Mouse (Mus musculus) liver, postnatal 0 days (tissue): ENCODE measurements at regions not wholly inside any gene's neighbourhood (a gene's known extent, or its start where the extent isn't known, plus 50 kb on each side); places are given as distances from the start of the nearest gene placed in this dataset.

Experiments used
- ATAC-seq: fragments of 200-750 bp; cut with Nextera tagmentation; 2 replicates; pipeline ENCODE4 v1.8.0; 2017; ENCODE audit warnings: mild to moderate bottlenecking, moderate library complexity
- DNase-seq: peaks from one replicate; pipeline ENCODE4 v3.0.0-alpha.2; 2016
- H3K27ac ChIP-seq: fragments of 300-500 bp; sonication (generic); 2 replicates; pipeline ENCODE4 v1.5.1; 2014; ENCODE audit warnings: antibody characterized with exemption, moderate library complexity, mild to moderate bottlenecking, low read depth
- H3K27me3 ChIP-seq: fragments of 300-500 bp; sonication (generic); 2 replicates; pipeline ENCODE4 v1.6.1; 2014; ENCODE audit warnings: low read length, control low read depth, mixed read lengths; ENCODE audit not compliant: insufficient read depth
- H3K36me3 ChIP-seq: fragments of 300-500 bp; sonication (generic); replicated peaks from 2 replicates; pipeline ENCODE4 v1.6.1; 2014; ENCODE audit warnings: mild to moderate bottlenecking, control low read depth, low read length, moderate library complexity, mixed read lengths; ENCODE audit not compliant: insufficient read depth
- H3K4me1 ChIP-seq: fragments of 300-500 bp; sonication (generic); 2 replicates; pipeline ENCODE4 v1.6.1; 2014; ENCODE audit warnings: antibody characterized with exemption, mild to moderate bottlenecking, control low read depth; ENCODE audit not compliant: insufficient read depth
- H3K4me2 ChIP-seq: fragments of 300-500 bp; sonication (generic); 2 replicates; pipeline ENCODE4 v1.6.1; 2014; ENCODE audit warnings: low read depth, mild to moderate bottlenecking, low read length, moderate library complexity, mixed read lengths
- H3K4me3 ChIP-seq: fragments of 300-500 bp; sonication (generic); 2 replicates; pipeline ENCODE4 v1.5.1; 2014; ENCODE audit warnings: low read depth, low read length
- H3K9ac ChIP-seq: fragments of 300-500 bp; sonication (generic); replicated peaks from 2 replicates; pipeline ENCODE4 v1.6.1; 2014; ENCODE audit warnings: mild to moderate bottlenecking, moderate library complexity
- H3K9me3 ChIP-seq: fragments of 300-500 bp; sonication (generic); 2 replicates; pipeline ENCODE4 v1.6.1; 2016; ENCODE audit warnings: mild to moderate bottlenecking, control low read depth, low read length, mixed read lengths
- CTCF ChIP-seq: sonication (generic); IDR thresholded peaks from 2 replicates; pipeline ENCODE4 v1.5.1; 2016; ENCODE audit warnings: antibody characterized with exemption, low read depth
- EP300 ChIP-seq: IDR thresholded peaks from 2 replicates; pipeline ENCODE4 v1.6.1; 2016; ENCODE audit warnings: antibody characterized with exemption, low read depth, mild to moderate bottlenecking
- WGBS: fragments of 180-500 bp; shearing (Covaris S2); extraction: QIAGEN DNeasy Blood & Tissue Kit; methylation state at CpG from one replicate; pipeline ENCODE4 v1.1.7; 2014; ENCODE audit not compliant: insufficient replicate concordance; 5-methylcytosine and 5-hydroxymethylcytosine counted together

DNA sequence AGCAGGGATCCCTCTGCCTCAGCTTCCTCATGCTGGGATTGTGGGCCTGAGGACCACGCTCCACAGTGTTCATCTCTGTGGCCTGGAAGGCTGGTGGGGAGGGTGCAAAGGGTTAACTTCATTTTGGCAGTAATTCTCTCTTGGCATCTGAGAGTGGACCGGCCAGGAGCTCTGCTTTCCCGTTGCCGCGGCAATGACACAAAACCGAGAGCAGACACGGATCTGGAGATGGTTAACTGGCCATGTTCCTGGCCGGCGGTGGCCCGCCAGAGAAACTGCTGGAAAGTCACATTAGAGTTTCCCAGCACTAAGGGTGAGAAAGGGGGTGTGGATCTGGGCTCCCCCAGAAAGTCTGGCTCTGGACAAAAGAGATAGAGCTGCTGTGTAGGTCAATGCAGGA, 89.8 kb upstream of the Haao start:
- 73% methylated on average over 10 of the region's 10 CpGs for WGBS
- Histone ChIP-seq H3K36me3 (no peaks in the 10 kb centered on the region), H3K4me1 (peaks cover 9% of the 10 kb centered on the region), H3K27me3 (no peaks in the 10 kb centered on the region), H3K9me3 (no peaks in the 10 kb centered on the region), H3K27ac (no peak overlapping the region), H3K4me3 (no peak overlapping the region), H3K9ac (no peak overlapping the region), H3K4me2 (no peak overlapping the region)
- TF ChIP-seq CTCF = no peak
- TF ChIP-seq EP300 = no peak
- no peak for ATAC-seq
- no peak for DNase-seq

DNA sequence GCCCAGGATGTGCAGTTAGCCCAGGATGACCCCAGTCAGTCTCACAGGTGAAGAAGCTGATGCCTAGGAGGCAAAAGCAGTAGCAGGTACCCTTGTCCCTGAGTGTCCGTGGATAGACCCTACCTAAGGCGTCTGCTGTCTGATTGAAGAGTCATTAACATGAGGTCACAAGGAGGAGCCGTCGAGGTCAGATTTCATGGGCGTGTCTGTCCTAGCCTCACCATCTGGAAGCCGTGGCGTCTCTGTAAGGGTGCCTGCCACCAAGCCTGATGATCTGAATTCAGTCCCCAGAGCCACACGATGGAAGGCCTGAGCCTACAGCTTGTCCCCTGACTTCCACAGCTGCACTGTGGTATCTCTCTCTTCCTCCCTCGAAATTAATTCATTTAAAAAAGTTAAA, 88.9 kb upstream of the Haao start:
- no peaks in the 10 kb centered on the region for H3K27me3 ChIP-seq
- peaks cover 9% of the 10 kb centered on the region for H3K4me1 ChIP-seq
- WGBS = 71% methylated on average over 9 of the region's 9 CpGs
- H3K36me3 ChIP-seq = no peaks in the 10 kb centered on the region
- H3K9me3 ChIP-seq = no peaks in the 10 kb centered on the region
- H3K4me3 ChIP-seq = no peak overlapping the region
- DNase-seq (no peak), ATAC-seq (no peak)
- no peak overlapping the region for H3K9ac ChIP-seq
- H3K4me2 ChIP-seq = no peak overlapping the region
- no peak overlapping the region for H3K27ac ChIP-seq
- TF ChIP-seq CTCF (no peak), EP300 (no peak)

DNA sequence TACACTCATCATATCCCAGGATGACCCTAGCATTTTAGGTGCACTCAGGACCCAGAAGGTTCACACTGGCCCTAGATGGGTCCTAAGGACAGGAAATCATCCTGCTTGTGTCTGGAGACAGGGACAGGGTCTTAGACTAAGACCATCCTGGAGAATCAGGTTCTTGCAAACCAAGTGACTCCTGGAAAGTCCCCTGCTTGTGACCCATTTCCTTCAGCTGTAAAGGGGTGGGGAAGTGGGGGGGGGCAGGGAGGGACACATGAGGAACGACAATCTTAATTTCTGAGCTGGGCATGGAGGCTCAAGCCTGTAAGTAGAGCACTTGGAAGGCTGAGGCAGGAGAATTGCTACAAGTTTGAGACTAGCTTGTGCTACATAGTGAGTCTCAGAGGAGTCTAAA, 88.2 kb upstream of the Haao start:
- DNase-seq (no peak), ATAC-seq (no peak)
- TF ChIP-seq CTCF = no peak
- TF ChIP-seq EP300 = no peak
- Histone ChIP-seq H3K36me3 (no peaks in the 10 kb centered on the region), H3K4me3 (no peak overlapping the region), H3K4me1 (peaks cover 9% of the 10 kb centered on the region), H3K9me3 (no peaks in the 10 kb centered on the region), H3K9ac (no peak overlapping the region), H3K27ac (no peak overlapping the region), H3K27me3 (no peaks in the 10 kb centered on the region), H3K4me2 (no peak overlapping the region)
- WGBS = 41% methylated on average over 1 of the region's 1 CpGs

GRCm38 (mm10) chr17:83935232-83935631, 87.5 kb upstream of the Haao start:
- ATAC-seq (peak; percentile 77), DNase-seq (no peak)
- Histone ChIP-seq H3K36me3 (no peaks in the 10 kb centered on the region), H3K9me3 (no peaks in the 10 kb centered on the region), H3K9ac (no peak overlapping the region), H3K4me1 (peaks cover 9% of the 10 kb centered on the region), H3K27ac (peak overlapping the region; percentile 34; the same call in 1 of the 2 replicates), H3K4me2 (no peak overlapping the region), H3K4me3 (no peak overlapping the region), H3K27me3 (no peaks in the 10 kb centered on the region)
- WGBS = 37% methylated on average over 5 of the region's 5 CpGs
- no peak for TF ChIP-seq CTCF
- no peak for TF ChIP-seq EP300

DNA sequence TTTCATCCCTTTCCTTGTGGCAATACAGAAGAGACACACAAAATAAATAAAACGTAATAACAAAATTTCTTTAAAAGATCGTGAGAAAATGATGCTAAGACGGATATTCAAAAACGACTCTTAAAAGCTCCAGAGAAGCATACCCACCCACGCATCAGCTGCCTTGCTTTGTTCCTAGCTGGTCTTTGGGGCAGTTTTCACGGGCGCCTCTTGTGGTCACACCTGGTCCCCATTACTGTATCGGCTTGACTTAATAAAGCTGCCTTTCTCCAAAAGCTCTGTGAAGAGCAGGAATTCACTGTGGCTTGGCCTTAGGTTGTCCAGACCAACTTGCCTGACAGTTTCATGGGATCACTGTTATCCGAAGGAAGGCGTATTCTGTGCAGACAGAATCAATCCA, 86.0 kb upstream of the Haao start:
- Histone ChIP-seq H3K27ac (no peak overlapping the region), H3K4me1 (peaks cover 9% of the 10 kb centered on the region), H3K4me2 (no peak overlapping the region), H3K27me3 (no peaks in the 10 kb centered on the region), H3K4me3 (no peak overlapping the region), H3K9ac (no peak overlapping the region), H3K9me3 (no peaks in the 10 kb centered on the region), H3K36me3 (no peaks in the 10 kb centered on the region)
- 76% methylated on average over 10 of the region's 10 CpGs for WGBS
- DNase-seq (no peak), ATAC-seq (no peak)
- TF ChIP-seq EP300 (no peak), CTCF (no peak)

DNA sequence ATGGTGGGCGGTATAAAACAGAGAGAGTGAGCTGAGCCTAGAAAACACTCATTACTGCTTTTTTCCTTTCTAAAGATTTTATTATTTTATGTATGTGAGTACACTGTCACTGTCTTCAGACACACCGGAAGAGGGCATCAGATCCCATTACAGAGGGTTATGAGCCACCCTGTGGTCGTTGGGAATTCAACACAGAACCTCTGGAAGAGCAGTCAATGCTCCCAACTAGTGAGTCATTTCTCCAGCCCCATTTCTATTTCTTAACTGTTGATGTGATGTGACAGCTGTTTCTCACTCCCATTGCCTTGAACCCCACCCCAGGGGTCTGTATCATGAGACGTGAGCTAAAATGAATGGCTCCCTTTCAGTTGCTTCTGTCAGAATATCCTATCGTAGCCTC, 82.6 kb upstream of the Haao start:
- DNase-seq (no peak), ATAC-seq (no peak)
- H3K27me3 ChIP-seq = no peaks in the 10 kb centered on the region
- H3K4me3 ChIP-seq = no peak overlapping the region
- TF ChIP-seq CTCF (no peak), EP300 (no peak)
- no peaks in the 10 kb centered on the region for H3K9me3 ChIP-seq
- WGBS = 79% methylated on average over 5 of the region's 5 CpGs
- H3K27ac ChIP-seq = no peak overlapping the region
- H3K4me2 ChIP-seq = no peak overlapping the region
- no peak overlapping the region for H3K9ac ChIP-seq
- H3K4me1 ChIP-seq = peaks cover 3% of the 10 kb centered on the region; the same call in 1 of the 2 replicates
- no peaks in the 10 kb centered on the region for H3K36me3 ChIP-seq

GRCm38 (mm10) chr17:83927749-83928387, 80.1 kb upstream of the Haao start:
- Histone ChIP-seq H3K36me3 (no peaks in the 10 kb centered on the region), H3K4me3 (no peak overlapping the region), H3K4me2 (no peak overlapping the region), H3K27ac (no peak overlapping the region), H3K4me1 (0 out of 2 replicates have a peak, but pooled peaks cover 5% of the 10 kb centered on the region), H3K27me3 (no peaks in the 10 kb centered on the region), H3K9ac (no peak overlapping the region), H3K9me3 (no peaks in the 10 kb centered on the region)
- no peak for ATAC-seq
- TF ChIP-seq EP300 (no peak), CTCF (no peak)
- WGBS = 71% methylated on average over 6 of the region's 6 CpGs
- DNase-seq = no peak
